Mouse (Mus musculus) limb, embryonic 11.5 days (tissue): ENCODE data around the gene Igf1r. TPM values are rescaled to one million over a fixed set of nuclear protein-coding genes. Genes with fewer than 3 reads are reported as not detected.
A peak's percentile ranks its signal among the peaks of the same experiment; 100 is the strongest.
"Not testable (repeated sequence)": the region's sequence is repeated elsewhere in the genome, so short reads cannot be mapped to it uniquely, and the experiment has no call there.

Source experiments
- ATAC-seq: fragments of 200-750 bp; cut with Nextera tagmentation; 2 replicates; pipeline ENCODE4 v1.8.0; 2017; ENCODE audit warnings: low read depth; ENCODE audit not compliant: insufficient number of reproducible peaks, low FRiP score, low TSS enrichment
- DNase-seq: peaks from one replicate; pipeline ENCODE4 v3.0.0-alpha.2; 2015; ENCODE audit warnings: low spot score
- H3K27ac ChIP-seq: fragments of 300-500 bp; sonication (generic); replicated peaks from 2 replicates; pipeline ENCODE4 v1.5.1; 2014; ENCODE audit warnings: low read depth, mild to moderate bottlenecking, low read length
- H3K27me3 ChIP-seq: fragments of 300-500 bp; sonication (generic); 2 replicates; pipeline ENCODE4 v1.6.1; 2014; ENCODE audit warnings: mild to moderate bottlenecking, low read length, mixed read lengths; ENCODE audit not compliant: control insufficient read depth, insufficient read depth
- H3K36me3 ChIP-seq: fragments of 300-500 bp; sonication (generic); 2 replicates; pipeline ENCODE4 v1.6.1; 2014; ENCODE audit warnings: mild to moderate bottlenecking, low read length, moderate library complexity, mixed read lengths; ENCODE audit not compliant: control insufficient read depth, insufficient read depth
- H3K4me1 ChIP-seq: fragments of 300-500 bp; sonication (generic); 2 replicates; pipeline ENCODE4 v1.6.1; 2014; ENCODE audit warnings: low read length, mixed read lengths; ENCODE audit not compliant: control insufficient read depth, insufficient read depth
- H3K4me2 ChIP-seq: fragments of 300-500 bp; sonication (generic); 2 replicates; pipeline ENCODE4 v1.6.1; 2014; ENCODE audit warnings: low read depth, mild to moderate bottlenecking, moderate library complexity; ENCODE audit not compliant: severe bottlenecking
- H3K4me3 ChIP-seq: fragments of 300-500 bp; sonication (generic); 2 replicates; pipeline ENCODE4 v1.5.1; 2014; ENCODE audit warnings: low read depth, low read length
- H3K9ac ChIP-seq: fragments of 300-500 bp; sonication (generic); 2 replicates; pipeline ENCODE4 v1.6.1; 2014; ENCODE audit warnings: mild to moderate bottlenecking, low read length
- H3K9me3 ChIP-seq: fragments of 300-500 bp; sonication (generic); 2 replicates; pipeline ENCODE4 v1.6.1; 2016; ENCODE audit warnings: low read length; ENCODE audit not compliant: control insufficient read depth
- WGBS: fragments of 180-500 bp; shearing (Covaris S2); extraction: QIAGEN DNeasy Blood & Tissue Kit; methylation state at CpG from one replicate; pipeline ENCODE4 v1.1.7; 2014; 5-methylcytosine and 5-hydroxymethylcytosine counted together
- polyA plus RNA-seq: library from polyadenylated mRNA; unstranded; fragments of >200 nt; fragmentation: Nextera tagmentation; extraction: Ambion mirVana; gene quantifications from 2 replicates; pipeline ENCODE4 v1.2.1, GENCODE M21; 2014

Igf1r gene
- polyA plus RNA-seq, 1 experiment from 2014 or later = 29.9 TPM

- Histone ChIP-seq H3K4me1 (peaks cover 23% of the 10 kb centered on the region), H3K27me3 (0 out of 2 replicates have a peak, but pooled peaks cover 2% of the 10 kb centered on the region)
- no peak for DNase-seq
These were observed 322.3 kb downstream of the Igf1r start for GRCm38 (mm10) chr7:68274951-68275350.

GRCm38 (mm10) chr7:68275445-68275837, 322.8 kb downstream of the Igf1r start:
- WGBS = 47% methylated on average over 9 of the region's 9 CpGs

More at GRCm38 (mm10) chr7:68274951-68275350, 322.3 kb downstream of the Igf1r start:
- no peak overlapping the region for H3K4me2 ChIP-seq
- WGBS = 64% methylated on average over 9 of the region's 9 CpGs
- no peaks in the 10 kb centered on the region for H3K9me3 ChIP-seq
- H3K36me3 ChIP-seq = no peaks in the 10 kb centered on the region
- ATAC-seq = no peak
- no peak overlapping the region for H3K9ac ChIP-seq
- H3K27ac ChIP-seq = no peak overlapping the region
- H3K4me3 ChIP-seq = no peak overlapping the region

GRCm38 (mm10) chr7:68275838-68276731, 323.5 kb downstream of the Igf1r start:
- peak overlapping the region; percentile 28 for H3K4me3 ChIP-seq
- no peaks in the 10 kb centered on the region for H3K36me3 ChIP-seq
- peak overlapping the region; percentile 72 for H3K4me2 ChIP-seq
- WGBS = 2% methylated on average over 36 of the region's 36 CpGs
- ATAC-seq = no peak
- peaks cover 23% of the 10 kb centered on the region for H3K4me1 ChIP-seq
- no peak overlapping the region for H3K27ac ChIP-seq
- no peaks in the 10 kb centered on the region for H3K9me3 ChIP-seq
- H3K9ac ChIP-seq = peak overlapping the region; percentile 41
- peak; percentile 53 for DNase-seq
- H3K27me3 ChIP-seq = 0 out of 2 replicates have a peak, but pooled peaks cover 2% of the 10 kb centered on the region

More at GRCm38 (mm10) chr7:68275445-68275837, 322.8 kb downstream of the Igf1r start:
- H3K9ac ChIP-seq = peak overlapping the region; percentile 41; the same call in 1 of the 2 replicates
- H3K4me3 ChIP-seq = peak overlapping the region; percentile 28
- H3K27me3 ChIP-seq, H3K9me3 ChIP-seq, H3K27ac ChIP-seq, ATAC-seq, DNase-seq, H3K36me3 ChIP-seq: not testable (repeated sequence)
- H3K4me2 ChIP-seq = peak overlapping the region; percentile 72
- H3K4me1 ChIP-seq = peaks cover 23% of the 10 kb centered on the region

DNA sequence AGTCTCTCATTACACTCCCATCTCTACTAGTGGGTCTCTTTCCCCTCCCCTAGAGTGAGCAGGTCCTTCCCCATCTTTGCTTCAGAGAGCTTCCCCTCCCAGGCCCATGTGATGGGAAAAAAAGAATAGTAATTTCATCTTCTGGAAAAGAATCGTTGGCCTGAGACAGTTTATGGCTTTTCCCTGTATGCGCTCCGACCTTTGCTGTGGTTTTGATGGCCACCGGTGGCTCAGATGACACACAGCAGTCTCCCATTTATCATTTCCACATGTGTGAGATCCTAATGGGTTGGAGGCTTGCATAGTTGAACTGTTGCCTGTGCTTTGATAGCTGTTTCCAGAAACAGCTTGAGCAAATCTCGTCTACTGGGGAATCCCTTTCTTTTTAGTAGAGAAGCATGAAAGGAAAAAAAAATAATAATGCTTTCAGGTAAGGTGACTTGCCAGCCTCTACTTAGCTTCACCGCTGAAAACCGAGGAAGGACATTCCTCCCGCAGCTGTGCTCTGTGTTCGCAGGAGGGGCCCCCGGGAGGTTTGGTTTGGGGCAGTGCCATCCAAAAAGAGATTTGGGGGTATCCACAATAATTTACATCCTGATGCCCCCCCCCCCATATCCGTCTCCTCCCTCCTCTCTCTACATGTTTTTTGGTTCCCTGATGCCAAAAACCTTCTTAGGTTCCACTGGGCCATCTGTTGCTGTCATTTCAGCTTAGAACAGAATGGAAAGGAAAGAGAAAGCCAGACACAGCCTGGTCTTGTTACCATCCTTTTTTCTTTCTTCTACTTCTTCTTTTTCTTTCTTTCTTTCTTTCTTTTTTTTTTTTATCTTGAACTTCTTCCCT, 324.6 kb downstream of the Igf1r start:
- H3K9me3 ChIP-seq = no peaks in the 10 kb centered on the region
- H3K27me3 ChIP-seq = 0 out of 2 replicates have a peak, but pooled peaks cover 2% of the 10 kb centered on the region
- no peak overlapping the region for H3K4me3 ChIP-seq
- no peak overlapping the region for H3K4me2 ChIP-seq
- ATAC-seq = no peak
- no peak overlapping the region for H3K9ac ChIP-seq
- H3K36me3 ChIP-seq = no peaks in the 10 kb centered on the region
- peaks cover 23% of the 10 kb centered on the region for H3K4me1 ChIP-seq
- DNase-seq = peak; percentile 60
- H3K27ac ChIP-seq = no peak overlapping the region
- 15% methylated on average over 11 of the region's 11 CpGs for WGBS

- DNase-seq (no peak), ATAC-seq (no peak)
- Histone ChIP-seq H3K9ac (no peak overlapping the region), H3K4me3 (no peak overlapping the region), H3K27ac (peak overlapping the region; percentile 22; the same call in 1 of the 2 replicates), H3K9me3 (no peaks in the 10 kb centered on the region), H3K4me2 (no peak overlapping the region), H3K27me3 (0 out of 2 replicates have a peak, but pooled peaks cover 2% of the 10 kb centered on the region), H3K4me1 (peaks cover 23% of the 10 kb centered on the region), H3K36me3 (no peaks in the 10 kb centered on the region)
- 64% methylated on average over 4 of the region's 4 CpGs for WGBS
These were observed 325.3 kb downstream of the Igf1r start for GRCm38 (mm10) chr7:68277897-68278270.

- peaks cover 23% of the 10 kb centered on the region for H3K4me1 ChIP-seq
- no peak overlapping the region for H3K9ac ChIP-seq
- no peak for DNase-seq
- H3K4me3 ChIP-seq = no peak overlapping the region
- WGBS = 94% methylated on average over 6 of the region's 6 CpGs
- H3K27me3 ChIP-seq = 0 out of 2 replicates have a peak, but pooled peaks cover 2% of the 10 kb centered on the region
- no peak overlapping the region for H3K4me2 ChIP-seq
- ATAC-seq = no peak
- no peaks in the 10 kb centered on the region for H3K36me3 ChIP-seq
- peak overlapping the region; percentile 22; the same call in 1 of the 2 replicates for H3K27ac ChIP-seq
- no peaks in the 10 kb centered on the region for H3K9me3 ChIP-seq
These were observed 325.8 kb downstream of the Igf1r start for GRCm38 (mm10) chr7:68278385-68278784.

- Histone ChIP-seq H3K27me3 (0 out of 2 replicates have a peak, but pooled peaks cover 2% of the 10 kb centered on the region), H3K4me3 (no peak overlapping the region), H3K27ac (no peak overlapping the region), H3K9ac (no peak overlapping the region), H3K4me2 (no peak overlapping the region), H3K4me1 (peaks cover 23% of the 10 kb centered on the region), H3K9me3 (no peaks in the 10 kb centered on the region), H3K36me3 (no peaks in the 10 kb centered on the region)
- DNase-seq (no peak), ATAC-seq (no peak)
- 73% methylated on average over 6 of the region's 6 CpGs for WGBS
These were observed 326.3 kb downstream of the Igf1r start for GRCm38 (mm10) chr7:68278908-68279307.

GRCm38 (mm10) chr7:68279481-68279880, 326.9 kb downstream of the Igf1r start:
- DNase-seq = no peak
- H3K4me1 ChIP-seq = peaks cover 23% of the 10 kb centered on the region
- no peak overlapping the region for H3K27ac ChIP-seq
- H3K9me3 ChIP-seq = no peaks in the 10 kb centered on the region
- 0 out of 2 replicates have a peak, but pooled peaks cover 2% of the 10 kb centered on the region for H3K27me3 ChIP-seq
- H3K4me2 ChIP-seq = no peak overlapping the region
- no peaks in the 10 kb centered on the region for H3K36me3 ChIP-seq
- WGBS = 87% methylated on average over 7 of the region's 7 CpGs
- no peak overlapping the region for H3K9ac ChIP-seq
- no peak overlapping the region for H3K4me3 ChIP-seq
- no peak for ATAC-seq
